Mouse (Mus musculus) cerebellum, postnatal 25 days (tissue): Measurements from ENCODE around the gene Arid3a.

Experiments used
- DNase-seq, 2 experiments: peaks; one replicate each; pipeline ENCODE4 v3.0.0; 2021; ENCODE audit warnings: mixed read lengths in 2 of 2

Gene Arid3a

GRCm38 (mm10) chr10:79997034-79997760 is 70.4 kb downstream of the Arid3a start:
- DNase-seq = peak; percentile 86 to 87

- DNase-seq = peak; percentile 70 to 80
Observed at GRCm38 (mm10) chr10:79997819-79998218, 71.0 kb downstream of the Arid3a start.

- DNase-seq = no peak
Observed at GRCm38 (mm10) chr10:80001945-80002344, 75.1 kb downstream of the Arid3a start.

GRCm38 (mm10) chr10:80002829-80003228 is 76.0 kb downstream of the Arid3a start:
- DNase-seq = peak in 1 of 2 experiments; percentile 33

DNA sequence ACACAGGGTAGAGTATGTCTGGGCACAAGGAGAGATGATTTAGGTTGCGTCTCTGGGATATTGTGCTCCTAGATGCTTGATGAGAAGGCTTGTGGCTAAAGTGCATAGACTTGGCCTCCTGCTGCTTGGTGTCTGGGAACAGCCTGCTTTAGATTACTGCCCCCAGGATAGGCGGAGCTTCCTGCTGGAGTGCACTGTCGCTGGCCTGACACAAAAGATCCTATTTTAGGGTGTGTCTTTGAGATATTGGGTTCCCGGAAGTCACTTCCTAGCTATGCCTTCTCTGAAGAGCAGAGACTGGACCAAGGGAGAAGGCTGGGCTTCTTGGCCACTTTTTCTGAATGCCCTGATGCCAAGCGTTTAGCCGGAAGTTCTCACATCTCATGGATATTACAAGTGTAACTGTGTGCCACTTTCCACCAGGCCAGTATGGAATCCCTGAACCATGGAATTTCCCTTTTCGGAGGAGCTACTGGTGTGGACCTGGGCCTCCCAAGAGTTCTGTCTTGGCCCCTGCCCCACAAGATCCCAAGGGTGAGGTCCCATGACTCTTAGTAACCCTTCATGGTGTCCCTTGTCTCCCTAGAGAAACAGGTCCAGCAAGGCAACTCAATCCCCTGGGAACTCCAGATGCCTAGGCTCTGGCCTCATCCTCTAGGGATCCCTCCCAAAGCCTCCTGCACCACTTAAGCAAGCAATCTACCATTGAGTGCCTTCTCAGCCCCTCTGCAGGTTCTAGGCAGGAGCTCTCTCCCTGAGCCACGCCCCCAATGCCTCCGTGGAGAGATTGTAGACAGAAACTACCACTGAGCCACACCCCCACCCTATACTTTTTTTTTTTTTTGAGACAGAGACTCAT is 76.8 kb downstream of the Arid3a start:
- no peak for DNase-seq

DNA sequence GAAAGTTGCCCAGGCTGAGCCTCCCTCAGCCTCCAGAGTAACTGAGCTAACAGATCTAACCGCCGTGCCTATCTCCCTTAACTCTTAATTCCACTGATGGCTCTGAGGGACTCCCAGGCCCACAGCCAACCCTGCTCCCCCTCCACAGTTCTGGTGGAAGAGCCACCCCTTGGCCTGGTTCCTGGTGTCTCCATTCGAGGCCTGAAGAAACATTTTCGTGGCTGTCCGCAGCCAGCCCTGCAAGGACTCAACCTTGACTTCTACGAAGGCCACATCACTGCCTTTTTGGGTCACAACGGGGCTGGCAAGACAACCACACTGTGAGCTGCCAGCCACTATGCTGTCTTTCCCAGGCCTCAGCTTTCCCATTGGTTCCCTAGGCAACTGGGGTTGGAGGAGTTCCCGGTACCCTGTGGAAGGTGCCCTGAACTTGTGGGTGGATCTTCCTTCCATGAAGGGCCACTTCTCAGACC is 77.4 kb downstream of the Arid3a start:
- DNase-seq = no peak
